Mouse (Mus musculus) forebrain, embryonic 11.5 days (tissue): ENCODE measurements around the gene Ccdc85a. TPM values are rescaled to one million over a fixed set of nuclear protein-coding genes. Genes with fewer than 3 reads are reported as not detected.
"Not testable (repeated sequence)": the region's sequence is repeated elsewhere in the genome, so short reads cannot be mapped to it uniquely, and the experiment has no call there.

Source experiments
- ATAC-seq: fragments of 200-750 bp; cut with Nextera tagmentation; replicated peaks from 2 replicates; pipeline ENCODE4 v1.8.0; 2017; ENCODE audit warnings: moderate TSS enrichment; ENCODE audit not compliant: low FRiP score
- DNase-seq: peaks from one replicate; pipeline ENCODE4 v3.0.0-alpha.2; 2017; ENCODE audit warnings: low spot score
- H3K27ac ChIP-seq: fragments of 300-500 bp; sonication (generic); 2 replicates; pipeline ENCODE4 v1.5.1; 2014; ENCODE audit warnings: low read depth, low read length
- H3K27me3 ChIP-seq: fragments of 300-500 bp; sonication (generic); 2 replicates; pipeline ENCODE4 v1.6.1; 2014; ENCODE audit warnings: mild to moderate bottlenecking, low read length, mixed read lengths; ENCODE audit not compliant: control insufficient read depth, insufficient read depth
- H3K36me3 ChIP-seq: fragments of 300-500 bp; sonication (generic); 2 replicates; pipeline ENCODE4 v1.6.1; 2014; ENCODE audit warnings: mild to moderate bottlenecking, low read length, moderate library complexity, mixed read lengths; ENCODE audit not compliant: control insufficient read depth, insufficient read depth
- H3K4me1 ChIP-seq: fragments of 300-500 bp; sonication (generic); replicated peaks from 2 replicates; pipeline ENCODE4 v1.6.1; 2014; ENCODE audit warnings: low read length, mixed read lengths; ENCODE audit not compliant: control insufficient read depth, insufficient read depth
- H3K4me2 ChIP-seq: fragments of 300-500 bp; sonication (generic); 2 replicates; pipeline ENCODE4 v1.6.1; 2014; ENCODE audit warnings: low read depth, mild to moderate bottlenecking, low read length, moderate library complexity, mixed read lengths; ENCODE audit not compliant: severe bottlenecking
- H3K4me3 ChIP-seq: fragments of 300-500 bp; sonication (generic); 2 replicates; pipeline ENCODE4 v1.5.1; 2014; ENCODE audit warnings: low read depth, low read length
- H3K9ac ChIP-seq: fragments of 300-500 bp; sonication (generic); 2 replicates; pipeline ENCODE4 v1.6.1; 2014; ENCODE audit warnings: low read length
- H3K9me3 ChIP-seq: fragments of 300-500 bp; sonication (generic); 2 replicates; pipeline ENCODE4 v1.6.1; 2016; ENCODE audit warnings: low read length, mixed read lengths; ENCODE audit not compliant: control insufficient read depth
- WGBS: fragments of 180-500 bp; shearing (Covaris S2); extraction: QIAGEN DNeasy Blood & Tissue Kit; methylation state at CpG from one replicate; pipeline ENCODE4 v1.1.7; 2014; 5-methylcytosine and 5-hydroxymethylcytosine counted together
- polyA plus RNA-seq: library from polyadenylated mRNA; unstranded; fragments of >200 nt; fragmentation: Nextera tagmentation; extraction: Ambion mirVana; gene quantifications from 2 replicates; pipeline ENCODE4 v1.2.1, GENCODE M21; 2014

The Ccdc85a gene
- polyA plus RNA-seq, 1 experiment from 2014 or later = 4.1 TPM

- 95% methylated on average over 1 of the region's 1 CpGs for WGBS
These were observed 107.0 kb downstream of the Ccdc85a start for GRCm38 (mm10) chr11:28477088-28477487.

GRCm38 (mm10) chr11:28465726-28466125 is 118.4 kb downstream of the Ccdc85a start:
- Histone ChIP-seq H3K36me3 (no peaks in the 10 kb centered on the region), H3K9me3 (no peaks in the 10 kb centered on the region), H3K27ac (no peak overlapping the region), H3K9ac (no peak overlapping the region), H3K27me3 (no peaks in the 10 kb centered on the region), H3K4me1 (no peaks in the 10 kb centered on the region), H3K4me3 (no peak overlapping the region), H3K4me2 (no peak overlapping the region)
- DNase-seq (no peak), ATAC-seq (no peak)

More at GRCm38 (mm10) chr11:28477088-28477487, 107.0 kb downstream of the Ccdc85a start:
- DNase-seq (no peak), ATAC-seq (no peak)
- Histone ChIP-seq H3K27ac (no peak overlapping the region), H3K4me1 (no peaks in the 10 kb centered on the region), H3K9me3 (no peaks in the 10 kb centered on the region), H3K27me3 (no peaks in the 10 kb centered on the region), H3K4me3 (no peak overlapping the region), H3K36me3 (no peaks in the 10 kb centered on the region), H3K4me2 (no peak overlapping the region), H3K9ac (no peak overlapping the region)

- no peak overlapping the region for H3K27ac ChIP-seq
- H3K9me3 ChIP-seq = no peaks in the 10 kb centered on the region
- WGBS = 79% methylated on average over 1 of the region's 1 CpGs
- H3K27me3 ChIP-seq = no peaks in the 10 kb centered on the region
- no peak overlapping the region for H3K9ac ChIP-seq
- H3K4me1 ChIP-seq = no peaks in the 10 kb centered on the region
- no peak for ATAC-seq
- no peak overlapping the region for H3K4me2 ChIP-seq
- H3K4me3 ChIP-seq = no peak overlapping the region
- no peak for DNase-seq
- no peaks in the 10 kb centered on the region for H3K36me3 ChIP-seq
These were observed 119.2 kb downstream of the Ccdc85a start for GRCm38 (mm10) chr11:28464926-28465325.

DNA sequence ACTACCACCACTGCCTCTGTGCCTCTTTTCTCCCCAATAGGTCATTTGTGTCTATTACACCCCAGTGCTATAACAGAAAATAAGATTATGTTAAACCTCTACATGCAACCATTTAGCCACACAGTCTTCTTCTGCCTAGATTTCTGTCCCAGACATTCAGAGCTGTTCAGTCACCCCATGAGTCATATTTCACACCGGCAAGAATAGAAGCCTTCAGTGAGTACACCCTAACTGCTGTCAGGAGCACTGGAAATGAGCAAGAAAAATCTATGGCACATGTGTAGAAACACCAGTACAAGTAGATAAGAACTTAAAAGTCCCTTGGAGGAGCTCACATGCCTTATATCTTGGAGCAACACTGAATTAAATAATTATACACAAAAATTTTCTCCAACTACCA is 125.0 kb downstream of the Ccdc85a start:
- Histone ChIP-seq H3K9me3 (no peaks in the 10 kb centered on the region), H3K27ac (no peak overlapping the region), H3K27me3 (no peaks in the 10 kb centered on the region), H3K4me2 (no peak overlapping the region), H3K4me1 (no peaks in the 10 kb centered on the region), H3K9ac (no peak overlapping the region), H3K36me3 (no peaks in the 10 kb centered on the region), H3K4me3 (no peak overlapping the region)
- DNase-seq = no peak
- WGBS = 89% methylated on average over 1 of the region's 1 CpGs
- no peak for ATAC-seq

GRCm38 (mm10) chr11:28439877-28440276 is 144.2 kb downstream of the Ccdc85a start:
- no peaks in the 10 kb centered on the region for H3K27me3 ChIP-seq
- H3K36me3 ChIP-seq = no peaks in the 10 kb centered on the region
- DNase-seq (no peak), ATAC-seq (no peak)
- H3K27ac ChIP-seq = no peak overlapping the region
- no peak overlapping the region for H3K4me2 ChIP-seq
- H3K4me1 ChIP-seq = no peaks in the 10 kb centered on the region
- no peak overlapping the region for H3K9ac ChIP-seq
- no peaks in the 10 kb centered on the region for H3K9me3 ChIP-seq
- H3K4me3 ChIP-seq = no peak overlapping the region

GRCm38 (mm10) chr11:28422451-28423231 is 161.5 kb downstream of the Ccdc85a start:
- H3K9ac ChIP-seq = no peak overlapping the region
- no peaks in the 10 kb centered on the region for H3K36me3 ChIP-seq
- no peak overlapping the region for H3K27ac ChIP-seq
- 80% methylated on average over 2 of the region's 2 CpGs for WGBS
- no peak for ATAC-seq
- no peaks in the 10 kb centered on the region for H3K9me3 ChIP-seq
- no peak for DNase-seq
- H3K4me2 ChIP-seq = no peak overlapping the region
- H3K4me1 ChIP-seq = no peaks in the 10 kb centered on the region
- H3K27me3 ChIP-seq = no peaks in the 10 kb centered on the region
- no peak overlapping the region for H3K4me3 ChIP-seq

DNA sequence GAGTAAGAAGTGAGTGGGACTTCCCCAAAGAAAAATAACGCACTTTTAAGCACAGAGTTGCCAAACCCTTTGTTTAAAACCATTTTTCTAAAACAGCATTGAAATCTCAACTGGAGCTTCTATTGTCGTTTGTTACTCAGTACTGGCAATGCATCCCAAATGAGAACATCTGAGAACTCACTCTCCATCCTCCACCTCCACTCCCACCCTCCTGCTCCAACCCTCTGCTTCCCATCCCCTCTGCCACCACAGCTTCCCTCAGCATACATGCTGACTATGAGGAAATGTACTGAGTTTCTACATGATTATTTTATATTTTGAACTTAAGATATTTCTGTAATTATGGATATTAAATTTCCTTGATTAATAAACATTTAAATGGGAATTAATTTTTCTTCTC is 168.3 kb downstream of the Ccdc85a start:
- Histone ChIP-seq H3K27me3 (no peaks in the 10 kb centered on the region), H3K9ac (no peak overlapping the region), H3K4me1 (no peaks in the 10 kb centered on the region), H3K36me3 (no peaks in the 10 kb centered on the region), H3K4me3 (no peak overlapping the region), H3K4me2 (no peak overlapping the region), H3K9me3 (no peaks in the 10 kb centered on the region), H3K27ac (no peak overlapping the region)
- ATAC-seq (no peak), DNase-seq (no peak)
- 81% methylated on average over 2 of the region's 2 CpGs for WGBS

DNA sequence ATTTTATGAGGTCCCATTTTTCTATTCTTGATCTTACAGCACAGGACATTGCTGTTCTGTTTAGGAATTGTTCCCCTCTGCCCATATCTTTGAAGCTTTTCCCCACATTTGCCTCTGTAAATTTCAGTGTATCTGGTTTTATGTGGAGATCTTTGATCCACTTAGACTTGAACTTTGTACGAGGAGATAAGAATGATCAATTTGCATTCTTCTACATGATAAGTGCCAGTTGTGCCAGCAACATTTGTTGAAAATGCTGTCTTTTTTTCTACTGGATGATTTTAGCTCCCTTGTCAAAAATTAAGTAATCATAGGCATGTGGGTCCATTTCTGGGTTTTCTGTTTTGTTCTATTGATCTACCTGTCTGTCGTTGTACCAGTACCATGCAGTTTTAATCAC is 174.2 kb downstream of the Ccdc85a start:
- not testable (repeated sequence) for H3K36me3 ChIP-seq, H3K4me3 ChIP-seq, H3K27ac ChIP-seq, DNase-seq, ATAC-seq, H3K9ac ChIP-seq, H3K4me2 ChIP-seq, H3K9me3 ChIP-seq, H3K4me1 ChIP-seq, H3K27me3 ChIP-seq
- 94% methylated on average over 2 of the region's 2 CpGs for WGBS

GRCm38 (mm10) chr11:28397166-28397565 is 187.0 kb downstream of the Ccdc85a start:
- Histone ChIP-seq H3K27me3 (no peaks in the 10 kb centered on the region), H3K4me3 (no peak overlapping the region), H3K36me3 (no peaks in the 10 kb centered on the region), H3K9me3 (no peaks in the 10 kb centered on the region), H3K4me2 (no peak overlapping the region), H3K4me1 (no peaks in the 10 kb centered on the region), H3K27ac (no peak overlapping the region), H3K9ac (no peak overlapping the region)
- ATAC-seq (no peak), DNase-seq (no peak)
- 78% methylated on average over 1 of the region's 1 CpGs for WGBS
